Mouse (Mus musculus): ENCODE results near the gene Galnt16.

GRCm38 (mm10) chr12:80644506-80644868 is 126.4 kb downstream of the Galnt16 start:
- no peak for TF ChIP-seq CTCF (IDR thresholded peaks at IDR 0.05)
- TF ChIP-seq POLR2A (IDR thresholded peaks at IDR 0.05; ENCODE audit: insufficient read depth, low read depth, low read length) = no peak
- TF ChIP-seq EP300 (IDR thresholded peaks at IDR 0.05; ENCODE audit: insufficient read depth, low read depth, low read length) = no peak

Data from heart, adult 2 months (tissue).